Mouse (Mus musculus) forebrain, postnatal 0 days (tissue): ENCODE data around the gene Ccdc80. TPM values are rescaled to one million over a fixed set of nuclear protein-coding genes. Genes with fewer than 3 reads are reported as not detected.
A peak's percentile ranks its signal among the peaks of the same experiment; 100 is the strongest.

Source experiments
- ATAC-seq: fragments of 200-750 bp; cut with Nextera tagmentation; 2 replicates; pipeline ENCODE4 v1.8.0; 2017; ENCODE audit warnings: mild to moderate bottlenecking, moderate library complexity
- DNase-seq: peaks from one replicate; pipeline ENCODE4 v3.0.0-alpha.2; 2015
- H3K27ac ChIP-seq: fragments of 300-500 bp; sonication (generic); 2 replicates; pipeline ENCODE4 v1.5.1; 2014; ENCODE audit warnings: low read depth, mild to moderate bottlenecking, antibody characterized with exemption, low read length, moderate library complexity, mixed read lengths
- H3K27me3 ChIP-seq: fragments of 300-500 bp; sonication (generic); 2 replicates; pipeline ENCODE4 v1.6.1; 2014; ENCODE audit warnings: mild to moderate bottlenecking, low read length, mixed read lengths; ENCODE audit not compliant: insufficient read depth
- H3K36me3 ChIP-seq: fragments of 300-500 bp; sonication (generic); 2 replicates; pipeline ENCODE4 v1.6.1; 2014; ENCODE audit warnings: mild to moderate bottlenecking, moderate library complexity; ENCODE audit not compliant: insufficient read depth
- H3K4me1 ChIP-seq: fragments of 300-500 bp; sonication (generic); 2 replicates; pipeline ENCODE4 v1.6.1; 2014; ENCODE audit warnings: antibody characterized with exemption; ENCODE audit not compliant: insufficient read depth
- H3K4me2 ChIP-seq: fragments of 300-500 bp; sonication (generic); 2 replicates; pipeline ENCODE4 v1.6.1; 2014; ENCODE audit warnings: low read depth, mild to moderate bottlenecking, moderate library complexity
- H3K4me3 ChIP-seq: fragments of 300-500 bp; sonication (generic); 2 replicates; pipeline ENCODE4 v1.5.1; 2014; ENCODE audit warnings: low read depth, low read length, mixed read lengths
- H3K9ac ChIP-seq: fragments of 300-500 bp; sonication (generic); 2 replicates; pipeline ENCODE4 v1.6.1; 2014; ENCODE audit warnings: mild to moderate bottlenecking
- H3K9me3 ChIP-seq: fragments of 300-500 bp; sonication (generic); 2 replicates; pipeline ENCODE4 v1.6.1; 2016; ENCODE audit warnings: low read length
- CTCF ChIP-seq: sonication (generic); IDR thresholded peaks from 2 replicates; pipeline ENCODE4 v1.5.1; 2016; ENCODE audit warnings: antibody characterized with exemption, control low read depth, low read depth
- WGBS: fragments of 180-500 bp; shearing (Covaris S2); extraction: QIAGEN DNeasy Blood & Tissue Kit; methylation state at CpG from one replicate; pipeline ENCODE4 v1.1.7; 2014; 5-methylcytosine and 5-hydroxymethylcytosine counted together
- polyA plus RNA-seq: library from polyadenylated mRNA; unstranded; fragments of >200 nt; fragmentation: Nextera tagmentation; extraction: Ambion mirVana; gene quantifications from 2 replicates; pipeline ENCODE4 v1.2.1, GENCODE M21; 2015
- total RNA-seq: library from RNA; depleted of rRNA; stranded (reverse); fragments of >200 nt; gene quantifications from 2 replicates; pipeline ENCODE4 v1.2.3, GENCODE M21; 2014

Gene Ccdc80
- total and polyA plus RNA-seq, 2 experiments from 2014 or later = 15.9 to 22.4 TPM

DNA sequence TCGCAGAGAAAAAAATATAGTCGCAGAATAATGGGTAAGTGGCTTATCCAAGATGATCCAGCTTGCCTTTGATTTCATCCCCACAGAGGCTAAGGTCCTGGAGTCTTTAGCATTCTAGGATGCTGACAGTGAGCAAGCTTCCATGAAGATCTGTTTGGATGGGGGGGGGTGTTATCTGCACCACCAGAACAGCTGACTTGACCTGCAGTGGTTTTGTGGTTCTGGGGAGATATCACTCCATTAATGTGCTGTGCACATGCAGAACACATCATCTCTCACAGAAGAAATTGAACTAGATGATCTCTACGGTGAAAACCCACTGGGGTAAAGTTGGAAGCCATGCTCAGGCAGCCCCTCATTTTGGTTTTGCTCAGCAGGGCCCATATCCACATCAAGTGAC lies 24.0 kb downstream of the Ccdc80 start:
- Histone ChIP-seq H3K9me3 (no peaks in the 10 kb centered on the region), H3K4me1 (no peaks in the 10 kb centered on the region), H3K27me3 (no peaks in the 10 kb centered on the region), H3K9ac (no peak overlapping the region), H3K36me3 (no peaks in the 10 kb centered on the region), H3K4me2 (no peak overlapping the region), H3K27ac (no peak overlapping the region), H3K4me3 (no peak overlapping the region)
- 90% methylated on average over 3 of the region's 3 CpGs for WGBS
- no peak for TF ChIP-seq CTCF
- DNase-seq (no peak), ATAC-seq (no peak)

DNA sequence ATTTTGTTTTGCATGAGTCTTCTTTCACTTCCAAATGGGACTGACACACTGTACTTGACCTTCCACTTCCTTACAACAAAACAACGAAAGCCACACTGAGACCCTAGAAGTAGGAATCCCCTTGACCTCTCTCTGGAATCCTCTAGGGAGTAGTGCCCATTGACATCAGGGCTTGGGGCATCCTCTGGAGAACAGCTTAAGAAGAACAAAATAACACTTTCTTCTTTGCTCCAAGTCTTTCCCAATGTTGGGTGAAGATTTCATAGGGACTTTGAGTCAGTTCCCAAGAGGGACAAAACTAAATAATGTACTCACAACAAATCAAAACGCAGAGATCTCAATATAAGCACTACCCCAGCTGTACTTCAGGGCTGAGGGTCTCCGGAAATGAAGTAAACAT lies 25.6 kb downstream of the Ccdc80 start:
- no peaks in the 10 kb centered on the region for H3K4me1 ChIP-seq
- H3K27ac ChIP-seq = no peak overlapping the region
- H3K9ac ChIP-seq = no peak overlapping the region
- no peak for ATAC-seq
- TF ChIP-seq CTCF = no peak
- no peaks in the 10 kb centered on the region for H3K36me3 ChIP-seq
- H3K9me3 ChIP-seq = no peaks in the 10 kb centered on the region
- WGBS = 80% methylated on average over 3 of the region's 3 CpGs
- H3K27me3 ChIP-seq = no peaks in the 10 kb centered on the region
- no peak overlapping the region for H3K4me2 ChIP-seq
- no peak overlapping the region for H3K4me3 ChIP-seq
- no peak for DNase-seq

DNA sequence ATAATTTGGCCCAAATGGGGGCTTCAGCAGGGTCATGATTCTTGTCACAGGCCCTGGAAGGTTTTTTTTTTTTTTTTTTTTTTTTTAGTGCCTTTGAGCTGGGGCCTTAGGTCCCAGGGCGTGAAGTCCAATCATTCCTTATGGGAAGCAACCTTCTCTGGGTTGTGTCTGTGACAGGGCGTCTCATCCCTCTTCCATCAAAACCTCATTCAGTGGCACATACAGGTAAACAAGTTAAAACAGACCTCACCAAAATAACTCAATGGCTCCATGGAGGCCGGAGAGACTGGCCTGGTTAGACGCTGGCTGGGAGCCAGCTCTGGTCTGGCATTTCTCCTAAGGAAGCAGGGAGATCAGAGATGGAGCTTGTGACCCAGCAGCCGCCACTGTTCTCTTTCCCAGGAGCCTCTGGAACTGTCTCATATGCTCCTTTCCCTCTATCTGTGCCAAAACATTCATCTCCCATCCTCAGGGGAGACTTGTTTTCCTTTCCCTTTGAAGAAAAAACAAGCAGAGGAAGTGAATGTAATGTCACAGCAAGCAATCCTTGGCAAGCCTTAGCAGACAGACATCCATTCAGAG lies 27.7 kb downstream of the Ccdc80 start:
- H3K27ac ChIP-seq = no peak overlapping the region
- DNase-seq (peak; percentile 31), ATAC-seq (peak; percentile 20; the same call in 1 of the 2 replicates)
- no peaks in the 10 kb centered on the region for H3K9me3 ChIP-seq
- 49% methylated on average over 5 of the region's 5 CpGs for WGBS
- H3K9ac ChIP-seq = no peak overlapping the region
- no peak for TF ChIP-seq CTCF
- H3K4me3 ChIP-seq = no peak overlapping the region
- no peak overlapping the region for H3K4me2 ChIP-seq
- no peaks in the 10 kb centered on the region for H3K36me3 ChIP-seq
- H3K27me3 ChIP-seq = no peaks in the 10 kb centered on the region
- H3K4me1 ChIP-seq = no peaks in the 10 kb centered on the region

DNA sequence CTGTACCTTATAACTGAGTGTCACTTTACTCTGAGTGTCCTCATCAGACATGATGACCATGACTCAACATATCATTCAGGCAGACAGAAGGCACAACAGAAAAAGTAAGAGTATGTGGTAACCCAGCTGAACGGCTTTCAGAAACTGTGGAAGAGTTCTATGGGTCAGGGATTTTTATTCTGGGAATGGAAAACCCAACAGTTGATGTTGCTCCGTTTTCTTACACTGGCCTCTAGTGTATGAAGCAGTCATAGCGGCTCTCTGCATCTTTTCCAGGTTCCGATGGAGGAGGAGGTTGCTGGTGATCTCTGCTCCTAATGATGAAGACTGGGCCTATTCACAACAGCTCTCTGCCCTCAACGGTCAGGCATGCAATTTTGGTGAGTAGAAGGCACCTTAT lies 29.4 kb downstream of the Ccdc80 start:
- no peak overlapping the region for H3K4me2 ChIP-seq
- no peaks in the 10 kb centered on the region for H3K9me3 ChIP-seq
- H3K4me3 ChIP-seq = no peak overlapping the region
- no peaks in the 10 kb centered on the region for H3K36me3 ChIP-seq
- DNase-seq (peak; percentile 13), ATAC-seq (no peak)
- H3K27me3 ChIP-seq = no peaks in the 10 kb centered on the region
- 67% methylated on average over 5 of the region's 5 CpGs for WGBS
- no peak overlapping the region for H3K27ac ChIP-seq
- TF ChIP-seq CTCF = peak; percentile 51
- no peak overlapping the region for H3K9ac ChIP-seq
- no peaks in the 10 kb centered on the region for H3K4me1 ChIP-seq

DNA sequence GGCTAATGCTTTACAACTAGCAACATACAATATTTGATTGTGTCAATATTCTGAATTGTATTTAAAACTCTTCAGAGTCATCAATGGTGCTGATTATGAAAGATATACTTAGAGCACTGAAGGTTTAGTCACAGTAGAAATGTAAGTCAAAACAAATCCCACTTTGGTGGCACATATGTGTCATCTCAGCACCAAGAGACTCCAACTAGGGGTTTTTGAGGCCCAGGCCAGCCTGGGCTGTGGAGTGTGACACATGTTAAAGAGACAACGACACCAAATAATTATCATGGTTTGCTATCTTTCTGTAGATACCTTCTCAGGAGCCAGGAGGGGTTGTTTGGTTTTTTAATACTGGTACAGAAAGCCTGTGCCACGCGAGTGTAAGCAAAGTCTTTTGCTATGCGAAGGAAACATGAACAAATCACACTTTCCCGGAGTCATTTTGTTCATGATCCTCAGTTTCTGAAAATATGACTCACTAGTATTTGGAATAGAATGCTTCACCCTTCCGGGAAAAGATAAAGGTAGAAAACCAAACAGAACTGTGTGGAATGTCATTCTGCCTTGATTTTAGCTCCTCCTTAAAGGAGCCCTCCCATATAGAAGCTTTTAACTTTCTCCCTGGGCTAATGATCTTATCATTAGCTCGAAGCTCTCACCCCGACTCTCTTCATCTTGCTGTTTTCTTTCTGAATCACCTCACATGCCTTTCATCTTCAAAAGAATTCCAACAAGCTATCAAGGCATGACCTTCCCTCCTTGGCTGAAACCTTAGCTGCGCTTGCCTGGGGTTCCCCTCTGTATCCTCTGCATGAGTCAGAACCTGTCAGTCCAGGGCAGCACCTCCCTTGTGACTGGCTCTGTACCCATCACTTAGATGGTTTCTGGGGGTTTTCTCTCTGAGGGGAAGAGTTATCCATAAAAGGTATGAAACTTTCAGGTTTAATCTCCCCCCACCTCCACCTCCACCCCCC lies 31.3 kb downstream of the Ccdc80 start:
- H3K27me3 ChIP-seq = no peaks in the 10 kb centered on the region
- ATAC-seq = no peak
- H3K4me3 ChIP-seq = no peak overlapping the region
- DNase-seq = no peak
- 78% methylated on average over 9 of the region's 9 CpGs for WGBS
- H3K9me3 ChIP-seq = no peaks in the 10 kb centered on the region
- no peaks in the 10 kb centered on the region for H3K36me3 ChIP-seq
- no peak overlapping the region for H3K9ac ChIP-seq
- no peak for TF ChIP-seq CTCF
- no peaks in the 10 kb centered on the region for H3K4me1 ChIP-seq
- no peak overlapping the region for H3K4me2 ChIP-seq
- H3K27ac ChIP-seq = no peak overlapping the region

DNA sequence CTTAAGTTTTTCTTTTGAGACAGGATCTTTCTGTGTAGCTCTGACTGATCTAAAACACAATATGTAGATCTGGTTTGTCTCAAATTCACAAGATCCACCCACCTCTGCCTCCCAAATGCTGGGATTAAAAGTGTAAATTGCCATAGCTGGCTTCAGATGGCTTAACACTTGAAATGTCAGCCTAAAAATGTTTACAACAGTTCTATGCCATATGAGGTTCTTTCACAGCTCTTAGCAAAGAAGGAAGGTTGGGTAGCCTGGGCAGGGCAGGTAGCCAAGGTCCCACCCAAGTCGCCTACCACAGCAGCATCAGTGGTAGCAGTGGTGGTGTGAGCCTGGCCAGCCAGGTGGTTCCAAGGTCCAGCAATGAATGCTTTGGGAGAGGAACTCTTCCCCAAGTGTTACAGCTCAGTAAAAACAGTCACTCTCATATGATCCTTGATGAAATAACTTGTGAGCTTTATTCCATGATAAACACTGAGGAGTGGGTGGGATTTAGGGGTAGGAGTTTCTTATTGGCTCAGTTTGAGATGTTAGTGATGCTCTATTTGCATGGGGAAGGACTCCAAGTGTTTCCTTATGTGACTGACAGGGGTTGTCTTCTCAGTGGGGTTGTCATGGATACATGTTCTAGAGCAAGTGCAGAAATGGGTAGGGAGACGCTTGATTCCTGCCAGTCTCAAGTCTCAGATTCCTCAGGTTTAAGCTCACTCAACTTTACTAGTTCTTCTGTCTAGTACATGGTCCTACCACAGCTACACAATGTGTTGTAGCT lies 34.9 kb downstream of the Ccdc80 start:
- 85% methylated on average over 2 of the region's 2 CpGs for WGBS
- H3K9ac ChIP-seq = no peak overlapping the region
- ATAC-seq (no peak), DNase-seq (no peak)
- H3K27ac ChIP-seq = no peak overlapping the region
- H3K4me2 ChIP-seq = no peak overlapping the region
- no peak for TF ChIP-seq CTCF
- no peak overlapping the region for H3K4me3 ChIP-seq
- H3K36me3 ChIP-seq = no peaks in the 10 kb centered on the region
- H3K9me3 ChIP-seq = no peaks in the 10 kb centered on the region
- no peaks in the 10 kb centered on the region for H3K27me3 ChIP-seq
- no peaks in the 10 kb centered on the region for H3K4me1 ChIP-seq

DNA sequence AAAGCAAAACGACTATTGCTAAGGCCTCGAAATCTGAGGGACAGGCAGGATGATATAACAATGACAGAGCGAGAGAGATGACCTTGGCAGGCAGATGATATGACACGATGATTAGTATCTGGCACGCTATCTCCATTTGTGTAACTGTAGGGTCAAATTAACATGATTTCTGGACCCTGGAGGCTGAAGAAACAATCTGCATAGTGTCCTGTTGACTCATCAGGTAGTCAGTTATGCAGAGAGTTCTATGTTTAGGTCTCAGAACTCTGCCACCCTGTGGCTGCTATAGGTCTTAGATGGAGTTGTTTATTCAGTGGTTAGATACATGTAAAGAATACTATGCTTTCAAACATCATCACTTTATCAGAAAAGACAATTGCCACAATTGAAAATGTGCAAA lies 48.5 kb downstream of the Ccdc80 start:
- 0 out of 2 replicates have a peak, but pooled peaks have one; percentile 15 for TF ChIP-seq CTCF
- no peak overlapping the region for H3K4me2 ChIP-seq
- no peak overlapping the region for H3K9ac ChIP-seq
- no peaks in the 10 kb centered on the region for H3K4me1 ChIP-seq
- 95% methylated on average over 5 of the region's 5 CpGs for WGBS
- ATAC-seq (no peak), DNase-seq (no peak)
- no peaks in the 10 kb centered on the region for H3K27me3 ChIP-seq
- H3K9me3 ChIP-seq = no peaks in the 10 kb centered on the region
- H3K27ac ChIP-seq = no peak overlapping the region
- H3K4me3 ChIP-seq = no peak overlapping the region
- peaks cover 63% of the 10 kb centered on the region for H3K36me3 ChIP-seq
